Mouse (Mus musculus) right cerebral cortex, postnatal 25 days (tissue): ENCODE measurements around the gene Etfa.
A peak's percentile ranks its signal among the peaks of the same experiment; 100 is the strongest.

Source experiments
- DNase-seq: peaks from one replicate; pipeline ENCODE4 v3.0.0; 2022

Etfa gene

DNA sequence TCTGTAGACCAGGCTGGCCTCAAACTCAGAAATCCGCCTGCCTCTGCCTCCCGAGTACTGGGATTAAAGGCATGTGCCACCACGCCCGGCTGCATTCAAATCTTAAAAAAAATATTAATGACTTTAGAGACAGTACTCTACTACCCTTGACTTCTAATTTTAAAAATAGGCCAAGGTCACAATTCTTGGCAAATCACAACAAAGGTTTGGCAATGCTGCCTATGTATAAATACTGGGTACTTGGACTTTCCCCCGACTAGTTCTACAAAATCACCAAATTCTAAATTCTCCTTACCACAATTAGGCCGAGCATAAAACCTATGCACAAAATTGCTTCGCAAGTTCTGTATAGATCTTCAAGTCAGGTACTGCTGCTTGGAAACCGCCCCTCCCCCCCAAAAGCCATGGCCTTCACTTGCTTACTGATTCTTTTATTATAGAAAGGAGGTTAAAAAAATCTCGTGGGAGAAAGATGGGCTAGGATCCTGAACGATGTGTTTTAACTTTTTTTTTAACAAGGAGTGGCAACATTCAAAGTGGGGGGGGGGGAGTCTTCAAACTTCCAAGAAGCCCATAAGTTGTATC is 1.3 kb downstream of the Etfa start:
- no peak for DNase-seq

DNA sequence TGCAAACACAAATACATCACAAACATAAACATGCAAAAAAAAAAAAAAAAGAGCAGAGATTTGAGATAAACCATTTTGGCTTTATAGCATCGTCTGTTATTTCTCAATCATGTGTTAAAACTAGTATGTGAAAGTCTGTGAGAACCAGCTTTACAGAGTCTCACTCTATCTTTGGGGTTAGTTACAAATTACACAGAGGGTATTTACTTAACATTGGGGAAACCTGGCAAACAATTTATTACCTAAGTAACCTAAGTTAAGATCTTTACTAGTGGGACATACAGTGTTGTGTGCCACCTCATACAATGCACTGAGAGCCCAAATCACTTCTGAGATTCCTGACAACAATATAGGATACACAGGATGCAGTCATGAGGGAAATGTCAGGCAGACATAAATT is 2.3 kb downstream of the Etfa start:
- DNase-seq = no peak

DNA sequence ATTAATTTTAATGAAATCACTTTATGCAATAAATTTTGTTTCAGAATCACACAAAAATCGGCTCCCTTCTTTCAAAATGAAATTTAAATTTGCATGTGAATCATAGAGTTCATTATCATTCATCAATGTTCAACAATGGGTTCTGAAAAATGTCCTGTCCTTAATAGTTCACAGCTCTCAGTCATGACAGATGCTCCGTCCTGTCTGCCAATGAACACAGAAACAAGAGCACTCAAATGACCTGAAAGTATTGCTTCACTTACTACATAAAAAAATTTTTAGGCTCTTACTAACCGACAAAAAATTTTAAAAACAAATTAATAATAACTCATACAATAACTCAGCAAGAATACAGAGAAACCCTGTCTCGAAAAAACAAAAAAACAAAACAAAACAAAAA is 3.3 kb downstream of the Etfa start:
- no peak for DNase-seq

DNA sequence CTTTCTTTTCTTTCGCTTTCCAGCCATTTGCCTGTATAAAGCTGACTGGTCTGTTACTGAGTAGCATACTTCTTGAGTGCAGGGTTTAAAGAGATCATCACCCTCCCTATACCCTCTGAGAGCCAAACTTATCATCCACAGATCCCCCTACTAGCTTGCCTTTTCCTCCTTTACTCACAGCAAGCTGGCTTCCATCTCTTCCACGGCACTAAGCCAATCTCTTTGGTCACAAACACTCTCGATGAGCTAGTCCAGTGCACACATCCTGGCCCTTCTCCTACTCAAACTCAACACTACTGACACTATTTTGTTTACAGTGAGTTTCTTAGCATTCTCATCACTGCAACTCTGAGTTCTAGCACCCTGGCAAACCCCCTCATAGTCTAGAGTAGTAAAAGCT is 4.1 kb downstream of the Etfa start:
- DNase-seq = no peak

DNA sequence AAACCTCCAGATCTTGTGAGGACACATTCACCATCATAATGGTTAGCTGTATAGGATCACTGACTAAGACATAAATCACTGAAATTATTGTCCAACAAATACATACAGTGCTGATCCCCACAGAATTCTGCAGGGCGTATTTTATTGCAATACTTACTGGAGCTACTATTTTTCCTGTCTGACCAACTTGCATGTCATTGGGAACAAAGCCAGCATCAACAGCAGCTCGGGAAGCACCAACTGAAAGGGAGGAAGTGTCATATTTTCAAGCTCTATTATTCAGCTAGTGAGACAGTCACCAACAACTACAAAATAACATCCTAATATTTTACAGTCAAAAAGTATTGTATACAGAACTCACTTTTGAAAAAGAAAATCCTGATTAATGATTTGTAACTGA is 29.9 kb downstream of the Etfa start:
- DNase-seq = no peak

DNA sequence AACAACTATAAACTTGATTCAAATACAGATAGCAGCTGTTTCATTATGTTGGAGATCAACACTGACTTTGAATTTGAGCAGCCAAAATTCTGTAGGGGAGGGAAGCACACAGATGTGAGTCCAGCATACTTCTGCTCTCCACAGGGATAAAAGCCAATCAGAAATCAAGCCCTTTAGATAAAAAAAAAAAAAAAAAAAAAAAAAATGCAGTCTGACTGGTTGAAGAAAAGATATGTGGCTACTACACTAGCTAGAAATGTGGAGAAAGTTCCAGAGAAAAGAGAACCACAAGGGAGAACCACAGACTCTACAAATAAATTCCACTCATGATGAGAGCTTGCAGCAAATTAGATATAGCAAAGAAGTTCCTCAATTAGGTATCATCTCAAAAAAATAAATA is 33.3 kb downstream of the Etfa start:
- DNase-seq = no peak

DNA sequence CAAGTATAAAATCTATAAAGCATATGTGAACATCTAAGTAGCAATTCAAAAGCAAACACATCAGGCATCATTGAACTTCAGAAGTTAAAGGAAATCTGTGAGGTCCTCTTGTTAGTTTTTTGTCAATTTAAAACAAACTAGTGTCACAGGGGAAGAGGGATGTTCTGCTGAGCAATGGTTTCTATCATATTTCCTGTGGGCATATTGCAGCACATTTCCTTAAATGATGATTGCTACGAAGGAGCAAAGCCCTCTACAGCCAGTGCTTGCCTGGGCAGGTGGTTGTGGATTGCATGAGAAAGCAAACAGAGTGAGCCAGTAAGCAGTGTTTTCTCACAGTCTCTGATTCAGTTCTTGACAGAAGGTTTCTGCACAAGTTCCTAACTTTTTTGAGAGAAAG is 36.0 kb downstream of the Etfa start:
- no peak for DNase-seq

DNA sequence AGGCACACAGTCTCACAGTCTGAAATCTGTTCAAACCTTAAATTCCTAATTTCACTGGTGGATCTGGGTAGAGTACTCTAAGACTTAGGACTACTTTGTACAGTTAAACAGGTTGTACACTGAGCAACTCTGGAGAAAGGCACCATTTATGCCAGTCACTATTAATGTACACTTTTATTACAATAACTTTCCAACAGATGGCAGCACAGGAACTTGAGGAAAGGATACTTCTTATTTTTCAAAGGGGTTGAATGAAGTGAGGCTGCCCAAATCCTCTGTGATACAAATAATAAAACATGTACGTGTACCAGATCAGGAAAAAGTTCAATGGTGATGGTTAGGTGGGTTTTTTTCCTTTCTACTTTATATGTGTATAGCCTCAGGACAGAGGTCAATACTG is 43.6 kb downstream of the Etfa start:
- no peak for DNase-seq

DNA sequence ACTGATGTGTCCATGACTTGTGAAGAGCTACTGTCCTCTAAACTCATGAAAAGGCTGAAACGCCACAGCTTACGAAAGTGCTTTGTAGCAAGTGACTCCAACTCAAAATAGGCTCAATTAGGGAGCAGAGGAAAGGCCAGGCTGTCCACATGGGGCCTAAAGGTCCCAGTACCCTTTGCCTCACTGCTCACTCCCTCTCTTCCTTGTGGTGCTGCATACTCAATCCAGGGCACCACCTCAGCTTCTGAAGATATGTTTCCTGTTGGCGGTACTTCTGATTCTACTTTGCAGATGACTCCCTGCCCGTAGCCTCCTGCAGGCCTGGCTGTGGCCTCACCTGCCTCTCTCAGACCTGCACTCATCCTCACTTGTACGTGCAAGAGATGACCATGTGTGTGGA is 58.7 kb downstream of the Etfa start:
- DNase-seq = no peak

DNA sequence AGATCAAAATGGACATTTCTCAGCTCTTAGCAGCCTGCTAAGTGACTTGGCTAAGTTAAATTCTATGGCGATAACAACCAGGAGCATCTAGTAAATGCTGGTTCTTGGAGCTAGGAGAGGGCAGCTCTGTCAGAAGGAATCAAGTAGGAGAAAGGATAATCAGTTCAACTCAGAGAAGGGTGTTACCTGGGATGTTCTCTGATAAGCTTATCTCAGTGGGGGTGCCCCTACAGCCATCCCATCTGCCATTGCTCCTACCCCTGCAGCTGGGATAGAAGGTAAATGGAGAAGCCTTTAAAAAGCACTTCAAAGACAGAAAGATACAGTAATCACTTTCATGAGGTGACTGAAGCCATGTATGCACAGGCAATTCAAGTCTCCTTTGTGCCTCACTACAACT is 59.1 kb downstream of the Etfa start:
- no peak for DNase-seq

DNA sequence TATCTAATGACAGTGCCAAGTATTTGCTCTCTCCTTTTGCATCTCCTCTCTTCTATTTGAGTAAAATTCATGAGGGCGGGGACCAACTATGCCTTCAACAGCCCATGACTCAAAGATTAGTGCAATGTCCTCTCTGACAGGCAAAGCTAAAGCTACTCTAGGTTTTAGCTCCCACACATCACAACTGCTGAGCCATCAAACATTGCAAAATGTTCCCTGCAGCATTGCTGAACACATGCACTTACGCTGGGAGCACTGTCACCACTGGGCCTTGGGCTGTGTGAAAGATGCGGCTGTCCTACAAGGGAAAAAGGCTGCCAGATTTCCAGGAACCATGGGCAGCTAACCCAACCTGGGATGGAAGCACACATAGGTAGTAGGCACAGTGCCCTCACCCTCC is 60.6 kb downstream of the Etfa start:
- no peak for DNase-seq

DNA sequence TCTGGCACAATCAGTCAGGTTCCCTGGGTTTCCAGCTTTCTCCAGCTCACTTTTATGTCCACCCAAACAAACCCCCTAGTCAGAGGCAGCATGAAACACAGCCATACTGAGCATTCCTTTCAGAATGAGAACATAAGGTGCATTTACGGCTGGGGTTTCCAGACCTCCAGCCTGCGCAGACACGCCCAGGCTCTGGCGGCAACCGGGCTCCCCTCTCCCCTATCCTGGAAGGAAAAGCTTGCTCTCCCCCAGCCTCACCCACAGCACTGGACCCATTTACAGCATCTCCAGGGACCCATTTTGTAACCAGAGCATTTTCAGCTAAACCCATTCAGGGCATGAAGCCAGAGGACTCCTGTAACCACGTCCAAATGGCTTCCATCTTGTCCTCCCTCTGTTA is 62.0 kb downstream of the Etfa start:
- no peak for DNase-seq

DNA sequence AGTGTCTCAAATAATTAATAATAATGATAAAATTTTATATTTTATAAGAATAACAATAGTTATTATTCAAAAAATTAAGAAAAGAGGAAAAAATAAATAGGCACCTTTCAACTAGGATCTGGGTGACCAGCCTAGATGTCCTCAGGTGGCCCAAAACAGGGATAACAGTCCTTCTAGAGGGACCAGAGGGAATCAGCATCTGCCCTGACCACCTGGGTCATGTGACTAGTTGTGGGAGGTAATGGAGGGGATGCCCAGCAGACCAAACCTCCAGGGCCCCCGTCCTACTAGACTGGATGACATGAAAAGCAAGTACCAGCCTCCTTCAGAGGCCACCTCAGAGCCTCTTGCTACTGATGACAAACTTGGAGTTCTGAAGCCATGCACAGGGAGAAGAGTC is 62.9 kb downstream of the Etfa start:
- no peak for DNase-seq

DNA sequence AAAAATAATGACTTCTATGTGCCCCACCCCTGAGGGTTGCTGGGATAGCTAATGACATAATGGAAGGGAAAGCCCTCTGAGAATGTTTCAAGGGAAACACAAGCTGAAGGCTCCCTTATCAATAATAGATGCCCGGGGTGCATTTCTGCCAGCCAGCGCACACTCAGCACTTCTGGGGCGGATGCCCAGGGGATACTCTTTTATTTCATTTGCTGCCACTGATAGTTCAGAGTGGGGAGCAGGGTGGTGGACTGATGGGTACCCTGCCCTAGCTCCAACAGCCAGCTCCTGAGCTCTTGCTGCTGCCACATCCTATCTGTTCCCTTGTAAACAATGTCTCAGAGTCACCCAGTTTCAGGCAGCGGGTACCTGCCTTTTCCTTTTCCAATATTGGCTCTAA is 64.5 kb downstream of the Etfa start:
- no peak for DNase-seq

DNA sequence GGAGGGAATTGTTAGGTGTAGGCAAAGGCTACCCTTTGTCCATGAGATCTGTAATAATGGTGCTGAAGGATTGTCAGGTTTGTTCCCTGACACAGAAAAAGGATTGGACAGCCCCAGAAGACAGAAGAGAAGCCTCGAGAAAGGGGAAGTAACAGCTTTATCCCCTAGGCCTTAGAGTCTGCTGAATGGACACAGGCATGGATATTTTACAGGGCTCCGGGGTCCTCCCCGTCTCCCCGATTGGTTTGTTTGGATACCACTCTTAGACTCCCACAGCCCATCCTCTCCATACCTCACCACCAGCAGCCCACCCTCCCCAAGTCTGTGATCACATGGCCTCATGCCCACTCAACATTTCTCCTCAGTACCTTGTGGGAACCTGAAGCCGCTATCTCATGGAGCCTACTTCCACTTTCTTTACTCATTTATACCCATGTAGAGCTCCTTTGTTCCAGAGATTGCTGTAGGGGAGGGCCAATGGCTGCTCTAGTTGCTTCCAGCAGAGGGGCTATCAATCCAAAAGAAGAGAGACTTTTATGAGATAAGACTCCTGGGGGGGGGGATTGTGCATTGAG is 72.8 kb downstream of the Etfa start:
- DNase-seq = no peak

DNA sequence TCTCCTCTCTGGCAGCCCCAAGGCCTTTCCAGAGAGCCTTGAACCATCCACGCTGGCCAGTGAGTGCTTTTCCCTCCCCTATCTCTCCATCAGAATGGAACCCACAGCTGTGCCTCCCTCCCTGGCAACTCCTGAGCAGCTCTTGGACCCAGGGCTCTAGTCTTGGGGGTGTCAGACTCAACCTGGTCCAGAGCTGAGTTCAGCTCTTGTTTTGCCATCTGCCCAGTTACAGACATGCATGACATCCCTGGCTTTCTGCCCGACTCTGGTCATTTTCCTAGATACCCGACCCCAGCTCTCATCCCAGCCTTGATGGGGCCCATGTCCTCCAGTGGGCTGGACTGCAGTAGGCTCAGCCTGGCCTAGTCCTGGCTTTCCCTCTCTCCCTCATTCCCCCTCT is 73.6 kb downstream of the Etfa start:
- no peak for DNase-seq

DNA sequence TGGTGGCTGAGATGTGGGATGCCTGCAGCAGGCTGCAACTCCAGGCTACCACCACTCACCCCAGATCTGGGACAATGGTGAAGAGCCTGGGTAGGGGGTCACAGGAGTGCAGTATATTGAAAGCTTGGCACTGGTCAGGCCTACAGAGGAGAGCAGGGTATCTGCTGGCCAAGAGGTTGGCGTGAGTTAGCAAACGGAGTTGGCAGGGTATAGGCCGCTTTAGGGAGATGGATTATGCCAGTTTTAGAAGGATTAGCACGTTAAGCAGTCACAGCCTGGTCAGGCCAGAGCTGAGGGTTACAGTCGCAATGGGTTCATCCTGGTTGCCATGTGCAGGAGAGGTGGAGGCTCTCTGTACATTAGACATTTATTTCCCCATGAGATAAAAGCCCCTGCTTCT is 78.2 kb downstream of the Etfa start:
- no peak for DNase-seq

DNA sequence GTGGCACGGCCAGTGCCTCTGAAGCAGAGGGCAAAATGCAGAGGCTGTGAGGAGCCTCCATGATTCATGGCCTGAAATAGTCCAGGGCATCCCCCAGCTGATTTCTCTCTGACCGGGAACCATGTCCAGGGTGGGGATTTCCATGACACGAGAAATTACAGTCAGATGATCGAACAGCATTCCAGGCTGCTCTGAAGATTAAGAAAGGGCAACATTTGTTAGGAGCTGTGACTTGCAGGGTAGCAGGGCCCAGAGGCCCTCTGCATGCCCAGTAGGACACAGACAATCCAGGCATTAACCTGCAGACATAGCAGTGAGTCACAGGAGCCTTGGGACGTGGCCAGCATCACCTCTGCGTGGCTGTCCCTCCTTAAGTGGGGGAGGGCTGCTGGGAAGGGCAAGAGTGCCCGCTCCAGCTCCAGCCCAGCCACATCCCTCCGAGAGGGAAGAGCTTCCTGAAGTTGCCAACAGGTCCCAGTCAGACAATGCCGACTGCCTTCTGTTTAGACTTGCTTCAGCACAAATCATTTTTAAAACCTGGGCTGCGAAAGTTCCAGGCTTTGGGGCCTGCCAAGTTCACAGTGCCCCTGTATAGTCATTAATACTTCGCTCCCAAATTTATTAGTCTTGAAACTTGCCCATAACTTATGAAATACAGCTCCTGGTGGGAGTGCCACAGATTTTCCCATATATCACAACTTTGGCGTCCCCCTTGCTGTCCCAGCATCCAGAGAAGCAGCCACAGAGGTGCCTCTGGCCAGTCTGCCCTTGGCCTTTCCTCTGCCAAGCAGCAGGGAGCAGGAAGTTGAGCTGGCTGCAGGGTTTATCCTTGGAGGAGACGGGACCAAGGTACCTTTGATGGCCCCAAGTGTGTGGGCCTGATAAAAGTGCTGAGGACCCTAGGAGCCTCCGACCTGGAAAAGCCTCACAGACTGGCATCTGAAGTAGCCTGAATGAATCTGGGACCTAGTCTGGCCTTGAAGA is 79.4 kb downstream of the Etfa start:
- no peak for DNase-seq

DNA sequence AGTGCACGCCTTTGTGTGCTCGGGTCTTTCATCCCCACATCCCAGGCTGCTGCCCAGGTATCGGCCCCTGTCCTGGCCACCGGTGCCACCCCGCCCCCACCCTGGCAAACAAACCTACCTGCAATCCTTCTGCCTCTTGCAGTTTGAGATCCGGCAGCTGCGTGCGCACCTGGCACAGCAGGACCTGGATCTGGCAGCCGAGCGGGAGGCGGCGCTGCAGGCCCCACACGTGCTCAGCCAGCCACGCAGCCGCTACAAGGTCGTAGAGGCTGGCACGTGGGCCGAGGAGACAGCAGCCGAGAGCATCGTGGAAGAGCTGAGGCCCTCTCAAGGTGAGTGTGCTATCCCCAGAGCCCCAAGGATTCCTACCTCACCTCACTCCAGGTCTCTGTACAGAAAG is 81.9 kb downstream of the Etfa start:
- DNase-seq = no peak

DNA sequence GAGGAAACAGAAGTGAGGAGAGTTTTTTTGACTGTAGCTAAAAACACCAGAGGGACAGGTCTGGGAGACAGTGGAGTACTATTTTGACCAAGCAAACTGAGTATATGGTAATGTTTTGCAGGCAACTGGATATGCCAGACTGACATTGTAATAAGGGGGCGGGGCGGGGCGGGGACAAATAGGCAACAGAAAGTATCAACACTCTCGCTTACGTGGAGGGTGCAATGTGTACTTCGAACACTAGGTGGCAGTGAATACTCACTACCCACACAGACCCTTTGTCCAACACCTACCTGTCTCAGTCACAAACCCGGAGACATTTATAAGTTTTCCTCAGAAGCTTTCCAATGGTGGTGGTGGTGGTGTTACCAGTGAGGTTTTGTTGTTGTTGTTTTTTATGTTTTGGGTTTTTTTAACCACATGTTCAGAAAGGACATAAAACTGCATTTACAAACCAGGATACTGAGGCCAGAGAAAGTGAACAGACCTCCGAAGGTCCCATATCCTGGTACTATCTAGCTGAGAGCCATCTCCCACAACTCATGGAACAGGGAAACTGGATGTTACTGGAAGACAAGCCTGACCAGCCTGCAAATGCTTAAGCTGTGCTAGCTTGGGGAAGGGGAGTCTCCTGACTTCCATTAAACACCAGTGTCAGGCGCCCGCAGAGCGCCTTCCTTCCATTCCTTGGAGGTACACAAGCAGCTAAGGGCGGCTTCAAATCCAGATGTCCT is 82.6 kb downstream of the Etfa start:
- peak; percentile 48 for DNase-seq

DNA sequence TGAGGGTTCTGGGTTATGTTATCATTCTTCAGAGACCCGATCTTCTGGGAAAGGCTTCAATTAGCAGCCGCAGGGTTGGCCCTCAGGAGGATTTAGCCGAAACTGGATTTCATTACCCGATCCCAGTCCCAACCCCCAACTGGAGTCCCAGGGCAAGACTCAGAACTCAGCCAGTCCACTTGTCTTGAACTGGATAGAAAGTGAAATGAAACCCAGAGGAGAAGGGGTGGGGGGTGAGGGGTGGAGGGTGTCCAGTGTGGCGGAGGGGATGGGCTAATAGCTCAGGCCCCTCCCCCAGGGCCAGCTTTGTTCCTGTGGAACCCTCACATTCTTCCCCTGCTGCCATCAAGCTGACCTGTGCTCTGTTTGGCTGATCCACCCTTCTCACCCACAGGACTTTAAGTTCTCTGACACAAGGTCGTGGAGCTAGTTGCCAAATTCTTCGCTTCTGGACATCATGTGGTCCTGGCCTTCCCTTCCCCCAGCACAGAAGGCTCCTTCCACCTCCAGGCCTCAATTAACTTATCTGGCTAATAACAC is 86.7 kb downstream of the Etfa start:
- DNase-seq = no peak

DNA sequence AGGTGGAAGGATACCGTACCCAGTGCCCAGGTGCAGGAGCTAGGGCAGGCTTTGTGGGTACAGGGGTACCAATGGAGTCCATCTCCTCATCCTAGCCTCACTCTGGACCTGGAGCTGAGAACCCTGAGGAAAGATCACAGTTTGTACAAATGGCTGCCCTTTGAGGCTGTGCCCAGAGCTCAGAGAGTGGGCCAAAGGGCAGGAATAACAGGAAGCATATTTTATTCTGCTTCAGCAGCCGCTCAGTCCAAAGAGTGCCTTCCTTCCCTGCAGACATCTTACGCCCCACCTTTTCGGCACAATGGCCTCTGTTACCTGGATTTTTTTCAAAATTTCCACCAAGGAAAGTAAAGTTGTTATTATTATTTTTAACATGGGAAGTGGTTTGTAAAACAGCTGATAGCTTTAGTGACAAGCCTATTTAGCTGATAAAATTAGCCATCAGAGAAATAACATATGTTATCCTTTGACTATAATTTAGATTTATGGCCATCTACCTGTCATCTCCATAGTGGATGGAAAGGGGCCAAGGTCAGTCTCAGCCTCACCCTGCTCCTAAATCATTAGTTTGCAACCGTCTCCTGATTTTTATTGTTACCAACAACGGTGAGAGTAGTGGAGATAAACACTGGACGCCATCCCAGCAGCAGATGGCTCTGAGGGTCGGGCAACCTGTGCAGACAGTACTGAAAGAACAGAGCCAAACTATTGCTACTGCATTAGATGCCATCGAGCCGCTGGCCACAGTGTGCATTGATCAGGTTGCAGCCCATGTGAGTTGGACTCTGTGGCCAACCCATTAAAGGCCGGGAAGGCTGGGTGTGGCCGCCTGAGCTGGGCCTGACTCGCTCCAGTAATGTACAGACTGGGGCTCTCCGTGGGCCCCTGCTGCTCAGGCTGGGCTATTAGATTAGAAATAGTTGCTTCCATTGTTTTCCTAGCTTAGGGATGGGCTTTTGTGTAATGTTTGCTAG is 88.3 kb downstream of the Etfa start:
- DNase-seq = no peak
